Mouse (Mus musculus): ENCODE results near the gene Dhx9. TPM values are rescaled to one million over a fixed set of nuclear protein-coding genes. Genes with fewer than 3 reads are reported as not detected.

Gene Dhx9
- polyA plus RNA-seq, 1 experiment from 2014 or later = 26.3 TPM

- H3K36me3 ChIP-seq (ENCODE audit: control insufficient read depth, insufficient read depth, low read length) = peaks cover 50% of the 10 kb centered on the region
Measured at GRCm38 (mm10) chr1:153456137-153456536, 31.3 kb downstream of the Dhx9 start.

GRCm38 (mm10) chr1:153453146-153453642, 34.3 kb downstream of the Dhx9 start:
- Histone ChIP-seq H3K9ac (ENCODE audit: low read length) (no peak overlapping the region), H3K27ac (ENCODE audit: low read length) (no peak overlapping the region), H3K9me3 (ENCODE audit: control insufficient read depth, low read length) (no peaks in the 10 kb centered on the region), H3K27me3 (ENCODE audit: control insufficient read depth, insufficient read depth, low read depth, low read length) (no peaks in the 10 kb centered on the region), H3K4me2 (ENCODE audit: low read depth, low read length) (no peak overlapping the region), H3K4me3 (ENCODE audit: low read length) (no peak overlapping the region), H3K4me1 (replicated peaks; ENCODE audit: control insufficient read depth, insufficient read depth, low read length) (no peaks in the 10 kb centered on the region), H3K36me3 (ENCODE audit: control insufficient read depth, insufficient read depth, low read length) (peaks cover 28% of the 10 kb centered on the region)
- 67% methylated on average over 3 of the region's 3 CpGs for WGBS
- ATAC-seq (ENCODE audit: low read depth) = no peak

More at GRCm38 (mm10) chr1:153456137-153456536, 31.3 kb downstream of the Dhx9 start:
- no peaks in the 10 kb centered on the region for H3K4me1 ChIP-seq (replicated peaks; ENCODE audit: control insufficient read depth, insufficient read depth, low read length)
- 82% methylated on average over 5 of the region's 5 CpGs for WGBS
- no peak overlapping the region for H3K4me3 ChIP-seq (ENCODE audit: low read length)
- H3K27ac ChIP-seq (ENCODE audit: low read length) = no peak overlapping the region
- ATAC-seq (ENCODE audit: low read depth) = no peak
- H3K9me3 ChIP-seq (ENCODE audit: control insufficient read depth, low read length) = no peaks in the 10 kb centered on the region
- no peaks in the 10 kb centered on the region for H3K27me3 ChIP-seq (ENCODE audit: control insufficient read depth, insufficient read depth, low read depth, low read length)
- H3K9ac ChIP-seq (ENCODE audit: low read length) = no peak overlapping the region
- no peak overlapping the region for H3K4me2 ChIP-seq (ENCODE audit: low read depth, low read length)

- no peak overlapping the region for H3K4me3 ChIP-seq (ENCODE audit: low read length)
- H3K4me1 ChIP-seq (replicated peaks; ENCODE audit: control insufficient read depth, insufficient read depth, low read length) = no peaks in the 10 kb centered on the region
- WGBS = 65% methylated on average over 10 of the region's 10 CpGs
- no peaks in the 10 kb centered on the region for H3K27me3 ChIP-seq (ENCODE audit: control insufficient read depth, insufficient read depth, low read depth, low read length)
- H3K36me3 ChIP-seq (ENCODE audit: control insufficient read depth, insufficient read depth, low read length) = peaks cover 21% of the 10 kb centered on the region
- ATAC-seq (ENCODE audit: low read depth) = no peak
- H3K27ac ChIP-seq (ENCODE audit: low read length) = no peak overlapping the region
- H3K4me2 ChIP-seq (ENCODE audit: low read depth, low read length) = no peak overlapping the region
- H3K9me3 ChIP-seq (ENCODE audit: control insufficient read depth, low read length) = no peaks in the 10 kb centered on the region
- H3K9ac ChIP-seq (ENCODE audit: low read length) = no peak overlapping the region
Measured at GRCm38 (mm10) chr1:153451237-153452154, 36.0 kb downstream of the Dhx9 start.

GRCm38 (mm10) chr1:153446120-153446831, 41.2 kb downstream of the Dhx9 start:
- H3K4me2 ChIP-seq (ENCODE audit: low read depth, low read length) = no peak overlapping the region
- ATAC-seq (ENCODE audit: low read depth) = no peak
- 0 out of 2 replicates have a peak, but pooled peaks cover 2% of the 10 kb centered on the region for H3K36me3 ChIP-seq (ENCODE audit: control insufficient read depth, insufficient read depth, low read length)
- no peak overlapping the region for H3K9ac ChIP-seq (ENCODE audit: low read length)
- no peaks in the 10 kb centered on the region for H3K9me3 ChIP-seq (ENCODE audit: control insufficient read depth, low read length)
- no peaks in the 10 kb centered on the region for H3K4me1 ChIP-seq (replicated peaks; ENCODE audit: control insufficient read depth, insufficient read depth, low read length)
- H3K27ac ChIP-seq (ENCODE audit: low read length) = no peak overlapping the region
- H3K27me3 ChIP-seq (ENCODE audit: control insufficient read depth, insufficient read depth, low read depth, low read length) = no peaks in the 10 kb centered on the region
- 93% methylated on average over 20 of the region's 20 CpGs for WGBS
- H3K4me3 ChIP-seq (ENCODE audit: low read length) = no peak overlapping the region

GRCm38 (mm10) chr1:153443632-153444031, 43.8 kb downstream of the Dhx9 start:
- 81% methylated on average over 4 of the region's 4 CpGs for WGBS
- H3K27me3 ChIP-seq (ENCODE audit: control insufficient read depth, insufficient read depth, low read depth, low read length) = no peaks in the 10 kb centered on the region
- no peak overlapping the region for H3K27ac ChIP-seq (ENCODE audit: low read length)
- no peaks in the 10 kb centered on the region for H3K9me3 ChIP-seq (ENCODE audit: control insufficient read depth, low read length)
- H3K36me3 ChIP-seq (ENCODE audit: control insufficient read depth, insufficient read depth, low read length) = 0 out of 2 replicates have a peak, but pooled peaks cover 2% of the 10 kb centered on the region
- H3K9ac ChIP-seq (ENCODE audit: low read length) = no peak overlapping the region
- H3K4me2 ChIP-seq (ENCODE audit: low read depth, low read length) = no peak overlapping the region
- no peak for ATAC-seq (ENCODE audit: low read depth)
- H3K4me1 ChIP-seq (replicated peaks; ENCODE audit: control insufficient read depth, insufficient read depth, low read length) = no peaks in the 10 kb centered on the region
- no peak overlapping the region for H3K4me3 ChIP-seq (ENCODE audit: low read length)

- no peak overlapping the region for H3K27ac ChIP-seq (ENCODE audit: low read length)
- H3K4me1 ChIP-seq (replicated peaks; ENCODE audit: control insufficient read depth, insufficient read depth, low read length) = no peaks in the 10 kb centered on the region
- no peak overlapping the region for H3K9ac ChIP-seq (ENCODE audit: low read length)
- H3K4me3 ChIP-seq (ENCODE audit: low read length) = no peak overlapping the region
- no peak overlapping the region for H3K4me2 ChIP-seq (ENCODE audit: low read depth, low read length)
- WGBS = 88% methylated on average over 1 of the region's 1 CpGs
- ATAC-seq (ENCODE audit: low read depth) = no peak
- H3K27me3 ChIP-seq (ENCODE audit: control insufficient read depth, insufficient read depth, low read depth, low read length) = no peaks in the 10 kb centered on the region
- H3K9me3 ChIP-seq (ENCODE audit: control insufficient read depth, low read length) = no peaks in the 10 kb centered on the region
- H3K36me3 ChIP-seq (ENCODE audit: control insufficient read depth, insufficient read depth, low read length) = 0 out of 2 replicates have a peak, but pooled peaks cover 2% of the 10 kb centered on the region
Measured at GRCm38 (mm10) chr1:153443019-153443418, 44.4 kb downstream of the Dhx9 start.

- Histone ChIP-seq H3K9ac (ENCODE audit: low read length) (no peak overlapping the region), H3K4me3 (ENCODE audit: low read length) (no peak overlapping the region), H3K4me1 (replicated peaks; ENCODE audit: control insufficient read depth, insufficient read depth, low read length) (no peaks in the 10 kb centered on the region), H3K9me3 (ENCODE audit: control insufficient read depth, low read length) (no peaks in the 10 kb centered on the region), H3K27me3 (ENCODE audit: control insufficient read depth, insufficient read depth, low read depth, low read length) (no peaks in the 10 kb centered on the region), H3K36me3 (ENCODE audit: control insufficient read depth, insufficient read depth, low read length) (0 out of 2 replicates have a peak, but pooled peaks cover 2% of the 10 kb centered on the region), H3K27ac (ENCODE audit: low read length) (no peak overlapping the region), H3K4me2 (ENCODE audit: low read depth, low read length) (no peak overlapping the region)
- ATAC-seq (ENCODE audit: low read depth) = no peak
- 78% methylated on average over 3 of the region's 3 CpGs for WGBS
Measured at GRCm38 (mm10) chr1:153441656-153442055, 45.8 kb downstream of the Dhx9 start.

GRCm38 (mm10) chr1:153440752-153441151, 46.7 kb downstream of the Dhx9 start:
- no peak for ATAC-seq (ENCODE audit: low read depth)
- WGBS = 83% methylated on average over 4 of the region's 4 CpGs
- no peak overlapping the region for H3K27ac ChIP-seq (ENCODE audit: low read length)
- H3K27me3 ChIP-seq (ENCODE audit: control insufficient read depth, insufficient read depth, low read depth, low read length) = no peaks in the 10 kb centered on the region
- H3K4me3 ChIP-seq (ENCODE audit: low read length) = no peak overlapping the region
- no peaks in the 10 kb centered on the region for H3K36me3 ChIP-seq (ENCODE audit: control insufficient read depth, insufficient read depth, low read length)
- no peaks in the 10 kb centered on the region for H3K4me1 ChIP-seq (replicated peaks; ENCODE audit: control insufficient read depth, insufficient read depth, low read length)
- H3K4me2 ChIP-seq (ENCODE audit: low read depth, low read length) = no peak overlapping the region
- no peaks in the 10 kb centered on the region for H3K9me3 ChIP-seq (ENCODE audit: control insufficient read depth, low read length)
- no peak overlapping the region for H3K9ac ChIP-seq (ENCODE audit: low read length)

GRCm38 (mm10) chr1:153437536-153437935, 49.9 kb downstream of the Dhx9 start:
- Histone ChIP-seq H3K27me3 (ENCODE audit: control insufficient read depth, insufficient read depth, low read depth, low read length) (no peaks in the 10 kb centered on the region), H3K9ac (ENCODE audit: low read length) (no peak overlapping the region), H3K4me2 (ENCODE audit: low read depth, low read length) (no peak overlapping the region), H3K27ac (ENCODE audit: low read length) (no peak overlapping the region), H3K9me3 (ENCODE audit: control insufficient read depth, low read length) (no peaks in the 10 kb centered on the region), H3K36me3 (ENCODE audit: control insufficient read depth, insufficient read depth, low read length) (no peaks in the 10 kb centered on the region), H3K4me1 (replicated peaks; ENCODE audit: control insufficient read depth, insufficient read depth, low read length) (no peaks in the 10 kb centered on the region), H3K4me3 (ENCODE audit: low read length) (no peak overlapping the region)
- 85% methylated on average over 11 of the region's 11 CpGs for WGBS
- ATAC-seq (ENCODE audit: low read depth) = no peak
